Mouse (Mus musculus) NIH3T3 (cell line): ENCODE measurements around the gene Ece1.
"Not testable (repeated sequence)": the region's sequence is repeated elsewhere in the genome, so short reads cannot be mapped to it uniquely, and the experiment has no call there.

Experiments
- DNase-seq: peaks from one replicate; pipeline ENCODE4 v3.0.0-alpha.2; 2012; ENCODE audit warnings: low read depth

The Ece1 gene

GRCm38 (mm10) chr4:137862019-137862418 is at the start of gene Ece1:
Ece1 (plus strand) TSS chr4:137862237.
- DNase-seq: peak; percentile 93

DNA sequence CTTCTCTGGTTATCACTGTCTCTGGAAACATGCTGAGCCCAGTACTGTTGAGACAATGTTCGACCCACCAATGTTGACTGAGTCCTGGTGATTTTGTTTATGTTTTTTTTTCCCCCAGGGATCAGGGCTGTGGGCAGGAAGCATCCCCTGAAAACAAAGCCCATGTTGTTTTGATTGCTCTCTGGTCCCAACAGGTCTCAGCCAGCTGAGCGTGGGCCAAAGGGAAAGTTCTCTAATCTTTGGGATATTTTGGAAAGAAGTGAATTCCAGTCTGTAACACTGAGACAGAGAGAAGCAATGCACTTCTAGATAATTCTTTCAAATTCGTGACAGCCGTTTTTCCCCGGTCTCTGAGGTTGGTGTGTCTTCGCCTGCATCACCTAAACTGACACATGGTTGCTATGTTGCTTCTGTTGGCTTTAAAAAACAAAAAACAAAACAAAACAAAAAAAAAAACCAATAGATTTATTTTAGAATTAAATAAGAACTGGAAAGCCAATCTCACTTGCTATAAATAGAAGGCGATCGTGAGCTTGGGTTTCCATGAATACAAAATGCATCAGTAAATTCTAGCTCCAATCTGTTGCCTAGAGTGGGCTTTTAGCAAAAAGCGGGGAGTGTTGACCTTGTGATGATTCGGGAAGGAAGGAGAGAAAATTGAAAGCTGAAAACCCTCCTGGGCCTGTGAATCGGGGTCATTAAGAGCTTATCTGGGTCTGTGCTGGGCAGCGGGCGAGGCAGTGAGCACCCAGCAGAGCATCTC is 48.9 kb upstream of the Ece1 start:
- no peak for DNase-seq

GRCm38 (mm10) chr4:137814140-137814539 is 47.9 kb upstream of the Ece1 start:
- DNase-seq: no peak

DNA sequence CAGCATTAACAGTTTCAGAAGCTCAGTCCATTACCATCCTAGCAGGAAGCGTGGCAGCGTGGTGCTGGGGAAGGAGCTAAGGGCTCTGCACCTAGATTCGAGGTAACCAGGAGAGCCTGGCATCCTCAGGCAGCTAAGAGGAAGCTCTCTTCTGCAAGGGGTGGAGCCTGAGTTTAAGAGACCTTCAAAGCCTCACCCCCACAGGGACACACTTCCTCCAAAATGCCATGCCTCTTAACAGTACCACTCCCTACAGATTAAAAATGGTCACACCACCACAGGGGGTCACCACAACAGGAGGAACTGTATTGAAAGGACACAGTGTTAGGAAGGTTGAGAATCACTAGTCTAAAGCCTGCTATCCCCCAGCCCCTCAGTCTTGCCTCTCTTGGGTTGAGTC is 46.6 kb upstream of the Ece1 start:
- no peak for DNase-seq

DNA sequence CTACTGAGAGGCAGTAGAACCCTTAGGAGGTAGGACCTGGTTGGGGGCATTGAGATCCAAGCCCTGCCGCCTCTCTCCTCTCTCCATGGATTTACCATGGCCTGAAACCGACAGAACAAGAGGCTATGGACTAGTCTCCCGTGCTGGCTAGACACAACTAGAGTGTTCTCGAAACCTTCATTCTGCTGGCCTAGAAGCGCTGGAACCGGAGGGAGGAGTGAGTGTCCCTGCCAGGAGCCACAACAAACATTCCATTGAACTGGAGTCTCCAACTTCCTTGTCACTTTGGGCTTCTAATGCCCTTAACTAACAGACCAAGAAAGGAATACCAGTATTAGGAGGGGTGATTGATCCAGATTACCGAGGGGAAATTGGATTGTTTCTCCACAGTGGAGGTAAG is 45.8 kb upstream of the Ece1 start:
- DNase-seq: no peak

GRCm38 (mm10) chr4:137818341-137818740 is 43.7 kb upstream of the Ece1 start:
- no peak for DNase-seq

- no peak for DNase-seq
Measured at GRCm38 (mm10) chr4:137819487-137819886, 42.5 kb upstream of the Ece1 start.

- DNase-seq: no peak
Measured at GRCm38 (mm10) chr4:137820721-137821120, 41.3 kb upstream of the Ece1 start.

GRCm38 (mm10) chr4:137822537-137822936 is 39.5 kb upstream of the Ece1 start:
- DNase-seq: no peak

- DNase-seq: no peak
Measured at GRCm38 (mm10) chr4:137823542-137823941, 38.5 kb upstream of the Ece1 start.

DNA sequence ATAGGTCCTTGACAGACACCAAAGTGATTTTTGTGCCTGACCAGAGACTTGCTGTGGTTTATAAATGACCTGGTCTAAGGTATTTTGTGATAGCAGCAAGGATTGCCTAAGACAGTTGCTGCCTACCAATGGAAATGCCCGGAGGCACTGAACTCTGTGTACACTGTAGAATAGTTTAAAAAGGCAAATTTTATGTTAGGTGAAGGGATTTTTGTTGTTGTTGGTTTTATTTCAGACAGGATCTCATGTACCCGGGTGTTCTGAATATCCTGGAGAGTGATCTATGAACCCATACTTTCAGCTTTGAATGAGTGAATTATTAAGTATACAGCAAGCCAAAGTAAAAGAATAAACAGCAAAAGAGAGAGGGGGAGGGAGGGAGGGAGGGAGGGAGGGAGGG is 37.2 kb upstream of the Ece1 start:
- no peak for DNase-seq

DNA sequence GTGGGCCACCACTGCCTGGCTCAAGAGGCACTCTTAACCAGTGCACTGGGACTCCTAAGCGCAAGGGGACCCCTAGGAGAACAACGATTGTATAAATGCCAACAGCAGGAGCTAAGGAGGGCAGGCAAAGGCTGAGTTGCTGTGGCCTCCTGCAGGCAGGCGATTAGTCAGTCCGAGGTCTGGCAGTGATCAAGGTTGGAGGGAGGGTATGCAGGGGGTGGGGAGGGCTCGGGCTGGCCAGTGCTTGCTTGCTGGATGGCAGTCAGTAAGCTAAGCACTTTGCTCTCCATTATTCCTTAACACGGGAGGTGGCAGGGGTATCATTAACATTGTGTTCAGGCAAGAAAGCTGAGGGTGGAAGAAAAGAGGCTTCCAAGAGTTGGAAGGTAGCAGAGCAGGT is 31.7 kb upstream of the Ece1 start:
- no peak for DNase-seq

- DNase-seq: no peak
Measured at GRCm38 (mm10) chr4:137831598-137831997, 30.4 kb upstream of the Ece1 start.

DNA sequence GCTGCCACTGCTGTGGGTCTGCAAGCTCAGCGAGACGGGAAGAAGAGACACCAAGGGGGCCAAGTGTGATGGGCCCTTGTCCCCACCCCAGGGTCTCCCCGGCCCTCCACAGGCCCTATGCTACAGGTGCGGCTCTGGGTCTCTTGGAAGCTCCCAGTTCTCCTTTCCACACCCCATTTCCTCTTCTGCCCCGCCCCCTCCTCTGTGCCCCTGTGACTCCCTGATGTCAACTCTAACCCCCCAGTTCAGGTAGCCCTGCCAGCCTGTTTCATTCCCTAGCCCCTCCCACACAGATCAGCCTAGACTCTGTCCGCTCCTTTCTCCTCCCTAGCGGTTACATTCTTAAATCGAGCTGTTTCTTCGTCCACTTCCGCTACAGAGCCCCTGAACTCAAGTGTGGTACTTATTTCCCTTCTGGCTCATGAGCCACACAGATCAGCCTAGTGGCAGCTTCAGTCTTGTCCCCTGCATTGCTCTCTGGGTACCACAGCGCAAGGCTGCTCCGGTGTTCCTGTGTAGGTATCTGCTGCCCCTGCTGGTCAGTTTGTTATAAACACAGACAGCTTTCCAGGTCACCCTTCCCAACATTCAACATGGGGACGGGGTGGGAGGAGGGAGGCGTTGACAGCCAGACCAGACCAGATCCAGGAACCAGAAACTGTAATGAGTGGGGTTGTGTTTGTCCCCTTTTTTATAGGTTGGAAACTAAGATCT is 26.3 kb upstream of the Ece1 start:
- peak; percentile 87 for DNase-seq

- DNase-seq: no peak
Measured at GRCm38 (mm10) chr4:137836741-137837140, 25.3 kb upstream of the Ece1 start.

- peak; percentile 77 for DNase-seq
Measured at GRCm38 (mm10) chr4:137837792-137838191, 24.2 kb upstream of the Ece1 start.

GRCm38 (mm10) chr4:137838791-137839190 is 23.2 kb upstream of the Ece1 start:
- DNase-seq: peak; percentile 17

DNA sequence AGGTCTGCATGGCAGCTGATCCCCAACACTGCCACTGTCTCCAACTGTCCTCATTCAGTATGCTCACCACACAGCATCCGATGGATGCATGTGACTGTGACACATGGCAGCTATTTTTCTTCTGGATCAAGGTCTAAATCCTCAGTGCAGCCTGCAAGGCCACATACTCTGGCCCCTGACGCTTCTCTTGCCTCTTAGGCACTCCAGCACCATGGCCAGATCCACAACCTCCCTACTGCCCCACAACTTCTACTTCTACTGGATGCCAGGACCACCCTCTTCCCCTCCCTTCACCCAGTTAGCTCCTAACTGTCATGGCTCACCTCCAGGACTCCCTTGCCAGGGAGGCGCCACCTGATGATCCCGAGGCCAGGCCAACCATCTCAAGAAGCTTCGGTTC is 22.6 kb upstream of the Ece1 start:
- DNase-seq: peak; percentile 50

DNA sequence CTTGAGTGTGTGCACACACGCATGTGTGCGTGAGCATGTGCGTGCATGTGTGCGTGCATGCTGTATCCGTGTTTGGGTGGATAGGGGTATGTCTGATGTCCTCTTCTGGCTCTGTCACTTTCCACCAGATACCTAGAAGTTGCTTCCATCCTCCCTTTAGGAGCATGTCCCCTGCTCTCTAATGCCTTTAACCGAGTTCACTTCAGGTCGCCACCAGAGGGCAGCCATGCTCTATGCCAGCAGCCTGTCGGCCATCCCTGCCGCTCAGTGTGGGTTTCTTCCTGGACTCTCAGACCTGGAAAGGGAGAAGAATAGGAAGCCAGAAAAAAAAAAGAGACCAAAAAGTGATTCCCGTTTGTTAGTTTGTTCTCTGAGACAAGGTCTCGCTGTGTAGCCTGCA is 17.4 kb upstream of the Ece1 start:
- DNase-seq: peak; percentile 82

- not testable (repeated sequence) for DNase-seq
Measured at GRCm38 (mm10) chr4:137847651-137848050, 14.4 kb upstream of the Ece1 start.

DNA sequence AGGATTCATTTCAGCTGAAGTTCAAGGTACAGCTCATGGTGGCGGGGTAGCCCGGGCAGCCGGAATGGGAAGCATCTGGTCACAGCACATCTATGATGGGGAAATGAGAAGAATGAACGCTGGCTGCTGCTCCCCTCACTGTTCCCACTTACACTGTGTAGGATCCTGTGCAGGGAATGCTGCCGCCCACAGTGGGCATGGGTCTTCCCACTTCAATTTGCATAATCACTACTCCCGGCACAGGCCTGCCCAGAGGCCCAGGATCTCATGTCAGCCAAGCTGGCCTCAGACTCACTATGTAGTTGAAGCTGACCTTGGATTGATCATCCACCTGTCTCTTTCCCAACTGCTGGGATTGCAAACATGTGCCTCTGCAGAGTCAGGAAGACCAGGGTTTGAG is 11.9 kb upstream of the Ece1 start:
- no peak for DNase-seq

DNA sequence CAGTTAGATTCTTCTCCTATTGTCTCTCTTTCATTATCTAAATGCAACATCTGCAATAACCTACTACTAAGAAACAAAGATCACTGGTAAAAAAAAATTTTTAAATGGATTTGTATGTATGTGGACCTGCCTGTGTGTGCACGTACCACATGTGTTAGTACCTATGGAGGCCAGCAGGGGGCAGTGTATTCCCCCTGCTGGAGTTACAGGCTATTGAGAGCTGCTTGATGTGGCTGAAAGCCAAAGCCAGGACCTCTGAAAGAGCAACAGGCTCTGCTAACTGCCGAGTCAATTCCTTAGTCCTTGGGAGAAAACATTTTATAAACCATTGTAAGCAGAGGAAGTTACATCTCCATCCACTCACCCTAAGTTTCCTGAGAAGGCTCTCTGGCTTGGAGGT is 10.6 kb upstream of the Ece1 start:
- DNase-seq: peak; percentile 63

- peak; percentile 54 for DNase-seq
Measured at GRCm38 (mm10) chr4:137853822-137854221, 8.2 kb upstream of the Ece1 start.
